Comparison of ENCODE assay signal across 28 mouse cellular contexts in the genomic region with DNA sequence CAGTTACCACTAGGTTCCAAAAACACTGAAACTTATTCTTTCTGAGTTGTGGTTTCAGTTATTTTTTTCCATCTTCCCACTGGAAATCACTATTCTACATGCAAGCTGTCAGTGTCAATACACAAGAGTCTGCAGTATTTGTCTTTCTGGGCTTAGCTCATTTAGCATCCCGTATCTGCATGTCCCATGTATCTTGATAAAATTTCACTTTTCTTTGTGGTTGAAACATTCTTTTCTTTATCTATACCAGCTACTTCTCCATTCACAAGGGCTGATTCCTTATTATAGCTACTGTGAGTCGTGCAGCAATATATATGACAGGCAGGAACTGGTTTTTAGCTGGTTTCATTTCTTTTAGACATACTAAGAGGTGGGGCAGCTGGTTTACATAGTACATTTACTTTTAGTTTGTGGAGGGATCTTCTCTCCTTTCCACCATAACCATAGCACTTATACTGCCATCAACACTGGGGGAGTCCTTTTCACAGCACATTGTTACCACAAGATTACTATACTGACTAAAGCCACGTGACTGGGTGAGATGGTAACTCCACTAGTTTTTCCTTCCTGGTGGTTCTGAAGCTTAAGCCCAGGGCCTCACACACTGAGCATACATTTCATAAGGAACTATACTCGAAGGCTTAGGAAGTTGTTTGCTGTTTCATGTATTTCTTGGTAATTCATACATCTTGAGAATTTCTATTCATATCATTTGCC.
DNase-seq lines count a peak whose midpoint lies in the region; ATAC-seq and TF ChIP-seq lines count a peak whose summit lies in the region.
"Had no signal": no experiment of that assay in that cellular context is flagged by ENCODE, and none has a peak within 500 bp of the region (broad histone marks: within the 10 kb centered on the region; RNA-seq: fewer than 3 reads in every experiment).

No protein-coding gene starts in this region.

- no peak for TF ChIP-seq RAD21 in MEL (IDR thresholded peaks at IDR 0.05; ENCODE audit: low read depth, low read length)

- peak; percentile 52; the same call in 1 of the 2 replicates for ATAC-seq in granulocyte monocyte progenitor cell, adult 5-6 weeks (replicated peaks; ENCODE audit: poor library complexity, severe bottlenecking)
- peak; percentile 29; the same call in 1 of the 2 replicates for ATAC-seq in megakaryocyte progenitor cell, adult 5-6 weeks (replicated peaks; ENCODE audit: poor library complexity)
- ATAC-seq in forebrain, embryonic 15.5 days (replicated peaks): no peak
- ATAC-seq: CD4-positive, CD25-positive, alpha-beta regulatory T cell, adult 4 months; forebrain, embryonic 14.5 days; forebrain, postnatal 0 days; Patski had no signal

- H3K27ac ChIP-seq in MEL (ENCODE audit: control insufficient read depth, low read depth, low read length): peak overlapping the region; percentile 69
- peak overlapping the region; percentile 44 for H3K27ac ChIP-seq in bone marrow macrophage, adult 2 months (ENCODE audit: insufficient read depth, low read depth, low read length)
- H3K27ac ChIP-seq in forebrain, embryonic 15.5 days (replicated peaks): no peak overlapping the region
- H3K27ac ChIP-seq: embryonic facial prominence, embryonic 13.5 days; embryonic facial prominence, embryonic 15.5 days; forebrain, embryonic 10.5 days; forebrain, embryonic 12.5 days had no signal

- TF ChIP-seq POLR2A in MEL (IDR thresholded peaks at IDR 0.05; ENCODE audit: control insufficient read depth in 1 of 2, insufficient read depth in 1 of 2, low read depth in 1 of 2, low read length in 2 of 2, poor library complexity in 1 of 2): no peak
- no peak for TF ChIP-seq POLR2A in bone marrow macrophage, adult 2 months (IDR thresholded peaks at IDR 0.05; ENCODE audit: borderline replicate concordance, low read depth, low read length)

- WGBS in forebrain, embryonic 15.5 days: 87% methylated on average over 4 of the region's 4 CpGs

- H3K79me2 ChIP-seq in MEL (ENCODE audit: control insufficient read depth, insufficient read depth, low read length, poor library complexity): no peaks in the 10 kb centered on the region

- H3K27me3 ChIP-seq in MEL (ENCODE audit: control insufficient read depth in 1 of 2, insufficient read depth in 2 of 2, low read length in 2 of 2): no peaks in the 10 kb centered on the region
- H3K27me3 ChIP-seq in forebrain, embryonic 15.5 days: no peaks in the 10 kb centered on the region
- H3K27me3 ChIP-seq: CH12.LX; embryonic facial prominence, embryonic 13.5 days; embryonic facial prominence, embryonic 15.5 days; Patski had no signal

- no peaks in the 10 kb centered on the region for H3K9me3 ChIP-seq in MEL (replicated peaks; ENCODE audit: insufficient read depth, low read length)
- H3K9me3 ChIP-seq in forebrain, embryonic 15.5 days: no peaks in the 10 kb centered on the region
- H3K9me3 ChIP-seq: embryonic facial prominence, embryonic 13.5 days; embryonic facial prominence, embryonic 15.5 days; forebrain, embryonic 10.5 days; forebrain, embryonic 12.5 days; G1E had no signal

- peaks cover 0 to 22% of the 10 kb centered on the region in 2 experiments; a peak in 3 of 4 replicates for H3K36me3 ChIP-seq in MEL (ENCODE audit: control insufficient read depth in 1 of 2, insufficient read depth in 2 of 2, low read length in 2 of 2)
- H3K36me3 ChIP-seq in forebrain, embryonic 15.5 days: peaks cover 37% of the 10 kb centered on the region

- TF ChIP-seq EP300 in MEL (IDR thresholded peaks at IDR 0.05; ENCODE audit: low read depth in 1 of 2, low read length in 2 of 2): peak; percentile 72 to 77; a peak in 3 of 4 replicates

- H3K4me2 ChIP-seq in forebrain, embryonic 15.5 days (replicated peaks): no peak overlapping the region
- H3K4me2 ChIP-seq: embryonic facial prominence, embryonic 13.5 days; embryonic facial prominence, embryonic 15.5 days; forebrain, embryonic 12.5 days had no signal

- 0 out of 4 replicates have a peak overlapping the region, but pooled peaks of 1 of the 2 experiments have one; percentile 21 for H3K4me3 ChIP-seq in MEL (ENCODE audit: control insufficient read depth in 1 of 2, insufficient read depth in 1 of 2, low read depth in 2 of 2, low read length in 2 of 2)
- H3K4me3 ChIP-seq in bone marrow macrophage, adult 2 months (ENCODE audit: insufficient read depth, low read length): no peak overlapping the region
- no peak overlapping the region for H3K4me3 ChIP-seq in forebrain, embryonic 15.5 days
- H3K4me3 ChIP-seq: embryonic facial prominence, embryonic 13.5 days; embryonic facial prominence, embryonic 15.5 days; erythroblast, embryonic 14.5 days; forebrain, embryonic 10.5 days; forebrain, embryonic 12.5 days had no signal

- peaks cover 0 to 13% of the 10 kb centered on the region in 2 experiments; a peak in 3 of 4 replicates for H3K4me1 ChIP-seq in MEL (ENCODE audit: control insufficient read depth in 1 of 2, insufficient read depth in 2 of 2, low read length in 2 of 2)
- H3K4me1 ChIP-seq in bone marrow macrophage, adult 2 months (ENCODE audit: control insufficient read depth, insufficient read depth, low read length): peaks cover 21% of the 10 kb centered on the region
- no peaks in the 10 kb centered on the region for H3K4me1 ChIP-seq in forebrain, embryonic 15.5 days
- H3K4me1 ChIP-seq: embryonic facial prominence, embryonic 13.5 days; embryonic facial prominence, embryonic 15.5 days; forebrain, embryonic 10.5 days; forebrain, embryonic 12.5 days had no signal

- TF ChIP-seq CTCF in MEL (IDR thresholded peaks at IDR 0.05 in 2 of 3, conservative IDR thresholded peaks at IDR 0.05 in 1 of 3; ENCODE audit: control insufficient read depth in 1 of 3, insufficient read depth in 1 of 3, low read depth in 2 of 3, low read length in 3 of 3, poor library complexity in 1 of 3, severe bottlenecking in 1 of 3): no peak
- TF ChIP-seq CTCF in bone marrow macrophage, adult 2 months (IDR thresholded peaks at IDR 0.05; ENCODE audit: low read depth, low read length): no peak

- H3K9ac ChIP-seq in MEL (ENCODE audit: control insufficient read depth, low read depth, low read length, poor library complexity, severe bottlenecking): no peak overlapping the region
- H3K9ac ChIP-seq in forebrain, embryonic 15.5 days (replicated peaks): no peak overlapping the region
- H3K9ac ChIP-seq: embryonic facial prominence, embryonic 13.5 days; embryonic facial prominence, embryonic 15.5 days; forebrain, embryonic 12.5 days; forebrain, postnatal 0 days had no signal

- peak; percentile 61 for DNase-seq in MEL (ENCODE audit: low read depth, low spot score)
- DNase-seq in right cerebral cortex, adult 2 months (ENCODE audit: low spot score in 2 of 2): no peak
- no peak for DNase-seq in frontal cortex, postnatal 10 days (ENCODE audit: low spot score in 2 of 2)
- DNase-seq: adrenal gland, adult 2 months; adrenal gland, postnatal 10 days; adrenal gland, postnatal 25 days; B cell, adult 2 months; cerebellum, adult 11-12 months; cerebellum, adult 2 months; cerebellum, adult 9-10 months; cerebellum, postnatal 10 days; cerebellum, postnatal 25 days; embryo, embryonic 11 days; forebrain, postnatal 0 days had no signal

TF ChIP-seq in MEL, 35 proteins besides CTCF, POLR2A, EP300 and RAD21:
- TF ChIP-seq BHLHE40 (IDR thresholded peaks at IDR 0.05; ENCODE audit: borderline replicate concordance, low read depth, low read length) (0 out of 2 replicates have a peak, but pooled peaks have one; percentile 37), GATA1 (IDR thresholded peaks at IDR 0.05; ENCODE audit: low read depth, low read length) (peak; percentile 87), SIN3A (IDR thresholded peaks at IDR 0.05; ENCODE audit: low read length) (0 out of 2 replicates have a peak, but pooled peaks have one; percentile 36), JUND (IDR thresholded peaks at IDR 0.05; ENCODE audit: low read depth, low read length) (no peak), USF1 (IDR thresholded peaks at IDR 0.05; ENCODE audit: low read depth, low read length) (peak; percentile 89), ETS1 (IDR thresholded peaks at IDR 0.05; ENCODE audit: low read depth, low read length) (0 out of 2 replicates have a peak, but pooled peaks have one; percentile 40), MXI1 (IDR thresholded peaks at IDR 0.05; ENCODE audit: low read depth, low read length) (peak; percentile 41; the same call in 1 of the 2 replicates), USF2 (IDR thresholded peaks at IDR 0.05; ENCODE audit: borderline replicate concordance in 1 of 2, insufficient read depth in 1 of 2, low read depth in 1 of 2, low read length in 2 of 2) (0 out of 4 replicates have a peak, but pooled peaks of 1 of the 2 experiments have one; percentile 46), ZMIZ1 (IDR thresholded peaks at IDR 0.05; ENCODE audit: low read depth, low read length) (no peak), MAX (IDR thresholded peaks at IDR 0.05; ENCODE audit: low read length) (peak; percentile 74), TAL1 (IDR thresholded peaks at IDR 0.05; ENCODE audit: low read length) (no peak)
TF ChIP-seq in MEL: peak in this region for 8.
